Mouse (Mus musculus) mouse embryonic stem cell (cell line): ENCODE data around the gene Hnrnpdl.

Source experiments
- in situ Hi-C, 2 experiments: fragments of 300-500 bp; cut with MboI; formaldehyde crosslinking; loops; 1 replicate in 1 of 2; 3 replicates in 1 of 2; pipeline ENCODE4 v1.14.3; 2019 to 2020; ENCODE audit warnings: low sequenced_read_pairs in 2 of 2, low pct_unique_long_range_greater_than_20kb in 1 of 2, mixed read lengths in 1 of 2; ENCODE audit not compliant: unreplicated experiment in 1 of 2

Gene Hnrnpdl

GRCm38 (mm10) chr5:100039602-100040142 lies at the start of gene Hnrnpdl, which contains the start of gene Enoph1:
TSS of gene Hnrnpdl (minus strand) at chr5:100039664.
TSS of gene Enoph1 (plus strand) at chr5:100039985.
- in situ Hi-C loops, result no loop called here

- in situ Hi-C loops, result loop anchor here in 1 of 2 experiments (10.0 kb wide), 1 partner anchor 240 kb away; no protein-coding TSS in a partner anchor
Measured at GRCm38 (mm10) chr5:100085097-100085496, 45.6 kb upstream of the Hnrnpdl start.

GRCm38 (mm10) chr5:100083953-100084562 lies 44.6 kb upstream of the Hnrnpdl start:
- in situ Hi-C loops, result loop anchor here in 1 of 2 experiments (10.0 kb wide), 1 partner anchor 241 kb away; no protein-coding TSS in a partner anchor

- in situ Hi-C loops, result loop anchor here in 1 of 2 experiments (10.0 kb wide), 1 partner anchor 243 kb away; no protein-coding TSS in a partner anchor
Measured at GRCm38 (mm10) chr5:100082006-100082405, 42.5 kb upstream of the Hnrnpdl start.

- in situ Hi-C loops, result loop anchor here in 1 of 2 experiments (10.0 kb wide), 2 partner anchors 245 to 265 kb away; no protein-coding TSS in a partner anchor
Measured at GRCm38 (mm10) chr5:100079931-100080275, 40.4 kb upstream of the Hnrnpdl start.

- in situ Hi-C loops, result loop anchor here in 1 of 2 experiments (10.0 kb wide), 1 partner anchor 266 kb away; no protein-coding TSS in a partner anchor
Measured at GRCm38 (mm10) chr5:100079040-100079930, 39.8 kb upstream of the Hnrnpdl start.

GRCm38 (mm10) chr5:100074571-100074970 lies 35.1 kb upstream of the Hnrnpdl start:
- in situ Hi-C loops, result loop anchor here in 1 of 2 experiments (10.0 kb wide), 1 partner anchor 270 kb away; no protein-coding TSS in a partner anchor

GRCm38 (mm10) chr5:100072557-100072956 lies 33.1 kb upstream of the Hnrnpdl start:
- in situ Hi-C loops, result loop anchor here in 1 of 2 experiments (10.0 kb wide), 1 partner anchor 272 kb away; no protein-coding TSS in a partner anchor

GRCm38 (mm10) chr5:100071541-100071940 lies 32.1 kb upstream of the Hnrnpdl start:
- in situ Hi-C loops, result loop anchor here in 1 of 2 experiments (10.0 kb wide), 1 partner anchor 273 kb away; no protein-coding TSS in a partner anchor

- in situ Hi-C loops, result loop anchor here in 1 of 2 experiments (10.0 kb wide), 1 partner anchor 275 kb away; no protein-coding TSS in a partner anchor
Measured at GRCm38 (mm10) chr5:100070255-100070654, 30.8 kb upstream of the Hnrnpdl start.

GRCm38 (mm10) chr5:100069526-100069925 lies 30.1 kb upstream of the Hnrnpdl start:
- in situ Hi-C loops, result no loop called here

- in situ Hi-C loops, result no loop called here
Measured at GRCm38 (mm10) chr5:100067579-100067978, 28.1 kb upstream of the Hnrnpdl start.

- in situ Hi-C loops, result no loop called here
Measured at GRCm38 (mm10) chr5:100060876-100061275, 21.4 kb upstream of the Hnrnpdl start.

GRCm38 (mm10) chr5:100059326-100059725 lies 19.9 kb upstream of the Hnrnpdl start:
- in situ Hi-C loops, result no loop called here

GRCm38 (mm10) chr5:100058729-100059128 lies 19.3 kb upstream of the Hnrnpdl start:
- in situ Hi-C loops, result no loop called here

GRCm38 (mm10) chr5:100057461-100058209 lies 18.2 kb upstream of the Hnrnpdl start:
- in situ Hi-C loops, result no loop called here

GRCm38 (mm10) chr5:100055866-100056369 lies 16.5 kb upstream of the Hnrnpdl start:
- in situ Hi-C loops, result no loop called here
